Mouse (Mus musculus): ENCODE measurements around the gene Muc5ac. TPM values are rescaled to one million over a fixed set of nuclear protein-coding genes. Genes with fewer than 3 reads are reported as not detected.
"Not testable (repeated sequence)": the region's sequence is repeated elsewhere in the genome, so short reads cannot be mapped to it uniquely, and the experiment has no call there.

The Muc5ac gene
- polyA plus RNA-seq, 1 experiment, result 0.37 TPM

GRCm38 (mm10) chr7:141776199-141776598 is 12.6 kb upstream of the Muc5ac start:
- TF ChIP-seq CTCF (IDR thresholded peaks at IDR 0.05; ENCODE audit: insufficient read depth, low read length) (no peak), POLR2A (IDR thresholded peaks at IDR 0.05; ENCODE audit: borderline replicate concordance, extremely low read depth, low read depth, low read length) (no peak)
- no peak for DNase-seq
- no peak overlapping the region for H3K4me3 ChIP-seq (replicated peaks; ENCODE audit: extremely low read depth, low read depth, low read length)
- no peaks in the 10 kb centered on the region for H3K4me1 ChIP-seq (ENCODE audit: control insufficient read depth, insufficient read depth, low read length)
- WGBS, result 81% methylated on average over 5 of the region's 5 CpGs

GRCm38 (mm10) chr7:141794251-141794650 is 5.5 kb downstream of the Muc5ac start:
- 96% methylated on average over 1 of the region's 1 CpGs for WGBS
- TF ChIP-seq POLR2A (IDR thresholded peaks at IDR 0.05; ENCODE audit: borderline replicate concordance, extremely low read depth, low read depth, low read length) (no peak), CTCF (IDR thresholded peaks at IDR 0.05; ENCODE audit: insufficient read depth, low read length) (no peak)
- DNase-seq, result no peak

DNA sequence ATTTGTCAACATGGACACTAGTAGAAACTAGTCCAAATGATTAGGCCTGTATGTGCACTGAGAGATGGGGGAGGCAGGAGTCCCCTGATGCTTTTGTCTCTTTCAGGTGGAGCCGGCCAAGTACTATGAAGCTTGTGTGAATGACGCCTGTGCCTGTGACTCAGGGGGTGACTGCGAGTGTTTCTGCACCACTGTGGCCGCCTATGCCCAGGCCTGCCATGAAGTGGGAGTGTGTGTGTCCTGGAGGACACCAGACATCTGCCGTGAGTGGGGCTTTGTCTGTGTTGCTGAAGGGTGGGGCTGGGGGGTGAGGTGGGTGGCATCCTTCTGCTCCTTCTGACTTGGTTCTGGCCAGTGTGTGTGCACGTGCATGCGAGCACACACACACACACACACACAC is 14.4 kb downstream of the Muc5ac start:
- TF ChIP-seq POLR2A (IDR thresholded peaks at IDR 0.05; ENCODE audit: borderline replicate concordance, extremely low read depth, low read depth, low read length) (no peak), CTCF (IDR thresholded peaks at IDR 0.05; ENCODE audit: insufficient read depth, low read length) (no peak)
- 88% methylated on average over 7 of the region's 7 CpGs for WGBS

More at GRCm38 (mm10) chr7:141794251-141794650, 5.5 kb downstream of the Muc5ac start:
- Histone ChIP-seq H3K4me3 (replicated peaks; ENCODE audit: extremely low read depth, low read depth, low read length) (no peak overlapping the region), H3K4me1 (ENCODE audit: control insufficient read depth, insufficient read depth, low read length) (no peaks in the 10 kb centered on the region)

GRCm38 (mm10) chr7:141805384-141805783 is 16.6 kb downstream of the Muc5ac start:
- no peak for DNase-seq
- WGBS, result 87% methylated on average over 7 of the region's 7 CpGs
- Histone ChIP-seq H3K4me3 (replicated peaks; ENCODE audit: extremely low read depth, low read depth, low read length) (no peak overlapping the region), H3K4me1 (ENCODE audit: control insufficient read depth, insufficient read depth, low read length) (no peaks in the 10 kb centered on the region)
- TF ChIP-seq CTCF (IDR thresholded peaks at IDR 0.05; ENCODE audit: insufficient read depth, low read length) (no peak), POLR2A (IDR thresholded peaks at IDR 0.05; ENCODE audit: borderline replicate concordance, extremely low read depth, low read depth, low read length) (no peak)

More for the DNA sequence above, 14.4 kb downstream of the Muc5ac start:
- DNase-seq, result no peak
- Histone ChIP-seq H3K4me1 (ENCODE audit: control insufficient read depth, insufficient read depth, low read length) (no peaks in the 10 kb centered on the region), H3K4me3 (replicated peaks; ENCODE audit: extremely low read depth, low read depth, low read length) (no peak overlapping the region)

DNA sequence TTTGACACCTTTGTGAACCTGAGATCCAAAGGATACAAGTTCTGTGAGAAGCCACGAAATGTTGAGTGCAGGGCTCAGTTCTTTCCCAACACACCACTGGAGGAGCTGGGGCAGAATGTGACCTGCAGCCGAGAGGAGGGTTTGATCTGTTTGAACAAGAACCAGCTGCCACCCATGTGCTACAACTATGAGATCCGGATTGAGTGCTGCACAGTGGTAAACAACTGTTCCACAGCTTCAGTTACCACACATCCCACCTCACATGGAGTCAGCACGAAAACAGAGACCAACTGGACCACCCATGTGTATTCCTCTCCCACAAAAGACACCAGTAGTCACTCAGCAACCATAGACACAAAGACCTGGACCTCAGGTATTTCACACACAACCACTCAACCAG is 19.1 kb downstream of the Muc5ac start:
- no CpG with 5 or more reads among the region's 4 CpGs for WGBS
- H3K4me1 ChIP-seq (ENCODE audit: control insufficient read depth, insufficient read depth, low read length); H3K4me3 ChIP-seq (replicated peaks; ENCODE audit: extremely low read depth, low read depth, low read length); DNase-seq: not testable (repeated sequence)

- H3K4me3 ChIP-seq (replicated peaks; ENCODE audit: extremely low read depth, low read depth, low read length); DNase-seq; H3K4me1 ChIP-seq (ENCODE audit: control insufficient read depth, insufficient read depth, low read length): not testable (repeated sequence)
- no CpG with 5 or more reads among the region's 4 CpGs for WGBS
These were observed 21.2 kb downstream of the Muc5ac start for GRCm38 (mm10) chr7:141809933-141810332.

GRCm38 (mm10) chr7:141813321-141813720 is 24.5 kb downstream of the Muc5ac start:
- TF ChIP-seq CTCF (IDR thresholded peaks at IDR 0.05; ENCODE audit: insufficient read depth, low read length) (no peak), POLR2A (IDR thresholded peaks at IDR 0.05; ENCODE audit: borderline replicate concordance, extremely low read depth, low read depth, low read length) (no peak)
- Histone ChIP-seq H3K4me1 (ENCODE audit: control insufficient read depth, insufficient read depth, low read length) (no peaks in the 10 kb centered on the region), H3K4me3 (replicated peaks; ENCODE audit: extremely low read depth, low read depth, low read length) (no peak overlapping the region)
- WGBS, result 75% methylated on average over 4 of the region's 4 CpGs
- no peak for DNase-seq

- H3K4me3 ChIP-seq (replicated peaks; ENCODE audit: extremely low read depth, low read depth, low read length), result no peak overlapping the region
- no peak for DNase-seq
- 67% methylated on average over 4 of the region's 4 CpGs for WGBS
- no peaks in the 10 kb centered on the region for H3K4me1 ChIP-seq (ENCODE audit: control insufficient read depth, insufficient read depth, low read length)
- TF ChIP-seq POLR2A (IDR thresholded peaks at IDR 0.05; ENCODE audit: borderline replicate concordance, extremely low read depth, low read depth, low read length) (no peak), CTCF (IDR thresholded peaks at IDR 0.05; ENCODE audit: insufficient read depth, low read length) (no peak)
These were observed 26.6 kb downstream of the Muc5ac start for GRCm38 (mm10) chr7:141815361-141815760.

DNA sequence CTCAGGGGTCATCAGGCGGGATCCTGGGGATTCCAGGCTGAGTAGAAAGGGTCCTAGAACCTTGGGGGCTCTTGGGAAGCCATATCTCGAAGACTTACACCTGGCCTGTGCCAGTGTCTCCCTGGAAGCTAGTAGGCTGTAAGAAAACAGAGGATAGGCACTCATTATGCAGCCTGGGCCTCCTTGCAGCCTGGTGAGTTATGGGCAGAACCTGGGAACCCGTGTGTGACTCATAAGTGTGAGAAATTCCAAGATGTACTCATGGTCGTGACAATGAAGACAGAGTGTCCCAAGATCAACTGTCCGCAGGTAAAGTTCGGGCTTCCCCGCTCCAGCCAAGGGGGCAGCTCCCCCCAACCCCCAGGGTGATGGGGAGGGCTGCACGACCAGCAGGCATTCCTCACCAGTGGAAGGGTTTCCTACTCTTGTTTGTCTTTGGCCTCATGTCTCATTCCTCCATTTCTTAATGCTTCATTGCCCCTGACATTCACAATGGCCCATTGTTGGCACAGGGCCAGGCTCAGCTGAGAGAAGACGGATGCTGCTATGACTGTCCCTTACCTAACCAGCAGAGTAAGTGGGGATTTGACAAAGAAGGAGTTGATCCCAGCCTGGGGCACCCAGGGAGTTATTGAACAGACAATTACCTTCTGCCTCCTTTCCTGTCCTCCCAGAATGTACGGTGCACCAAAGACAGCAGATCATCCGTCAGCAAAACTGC is 28.7 kb downstream of the Muc5ac start:
- Histone ChIP-seq H3K4me3 (replicated peaks; ENCODE audit: extremely low read depth, low read depth, low read length) (no peak overlapping the region), H3K4me1 (ENCODE audit: control insufficient read depth, insufficient read depth, low read length) (no peaks in the 10 kb centered on the region)
- no peak for TF ChIP-seq CTCF (IDR thresholded peaks at IDR 0.05; ENCODE audit: insufficient read depth, low read length)
- no peak for TF ChIP-seq POLR2A (IDR thresholded peaks at IDR 0.05; ENCODE audit: borderline replicate concordance, extremely low read depth, low read depth, low read length)
- DNase-seq, result no peak
- 67% methylated on average over 11 of the region's 11 CpGs for WGBS

GRCm38 (mm10) chr7:141818267-141818666 is 29.5 kb downstream of the Muc5ac start:
- H3K4me3 ChIP-seq (replicated peaks; ENCODE audit: extremely low read depth, low read depth, low read length), result no peak overlapping the region
- no peak for DNase-seq

More at GRCm38 (mm10) chr7:141818267-141818666, 29.5 kb downstream of the Muc5ac start:
- no peak for TF ChIP-seq CTCF (IDR thresholded peaks at IDR 0.05; ENCODE audit: insufficient read depth, low read length)
- TF ChIP-seq POLR2A (IDR thresholded peaks at IDR 0.05; ENCODE audit: borderline replicate concordance, extremely low read depth, low read depth, low read length), result no peak
- WGBS, result 73% methylated on average over 3 of the region's 3 CpGs
- no peaks in the 10 kb centered on the region for H3K4me1 ChIP-seq (ENCODE audit: control insufficient read depth, insufficient read depth, low read length)

Data from lung, adult 2 months (tissue).